Mouse (Mus musculus) lung, postnatal 36 days (tissue): Measurements from ENCODE around the gene Rab3d.

Experiments
- DNase-seq: peaks from one replicate; pipeline ENCODE4 v3.0.0; 2022; ENCODE audit warnings: mixed read lengths

The Rab3d gene

GRCm38 (mm10) chr9:21937711-21938175 is 19.8 kb upstream of the Rab3d start:
- no peak for DNase-seq

- DNase-seq = peak; percentile 98
These were observed 18.9 kb upstream of the Rab3d start, which contains the start of gene Plppr2 for GRCm38 (mm10) chr9:21936692-21937570. Gene Plppr2 (plus strand): TSS chr9:21937033.

GRCm38 (mm10) chr9:21935466-21936131 is 17.6 kb upstream of the Rab3d start:
- DNase-seq = no peak

- DNase-seq = no peak
These were observed 16.0 kb upstream of the Rab3d start for GRCm38 (mm10) chr9:21934021-21934420.

GRCm38 (mm10) chr9:21932445-21933137 is 14.6 kb upstream of the Rab3d start:
- no peak for DNase-seq

- no peak for DNase-seq
These were observed 14.0 kb upstream of the Rab3d start for GRCm38 (mm10) chr9:21932006-21932405.

GRCm38 (mm10) chr9:21929208-21929607 is 11.2 kb upstream of the Rab3d start:
- no peak for DNase-seq

GRCm38 (mm10) chr9:21927208-21927753 is 9.3 kb upstream of the Rab3d start, which contains the start of the genes Ccdc159 and Tmem205:
Gene Ccdc159 (plus strand): TSS chr9:21927471.
Gene Tmem205 (minus strand): TSS chr9:21927556.
- peak; percentile 96 for DNase-seq

GRCm38 (mm10) chr9:21926784-21927183 is 8.8 kb upstream of the Rab3d start:
- DNase-seq = peak; percentile 36

GRCm38 (mm10) chr9:21926155-21926554 is 8.2 kb upstream of the Rab3d start:
- peak; percentile 46 for DNase-seq

GRCm38 (mm10) chr9:21925506-21925905 is 7.5 kb upstream of the Rab3d start:
- no peak for DNase-seq

- no peak for DNase-seq
These were observed 7.0 kb upstream of the Rab3d start for GRCm38 (mm10) chr9:21925034-21925433.

GRCm38 (mm10) chr9:21924099-21924493 is 6.1 kb upstream of the Rab3d start:
- DNase-seq = peak; percentile 98

GRCm38 (mm10) chr9:21923490-21924098 is 5.6 kb upstream of the Rab3d start:
- DNase-seq = peak; percentile 25

- no peak for DNase-seq
These were observed 5.0 kb upstream of the Rab3d start for GRCm38 (mm10) chr9:21923036-21923435.

- peak; percentile 47 for DNase-seq
These were observed 846 bp upstream of the Rab3d start for GRCm38 (mm10) chr9:21918692-21919384.

GRCm38 (mm10) chr9:21917493-21918034 is 428 bp downstream of the Rab3d start:
- peak; percentile 39 for DNase-seq

GRCm38 (mm10) chr9:21916851-21917492 is 1.0 kb downstream of the Rab3d start:
- no peak for DNase-seq

GRCm38 (mm10) chr9:21909474-21910223 is 8.3 kb downstream of the Rab3d start:
- peak; percentile 47 for DNase-seq

GRCm38 (mm10) chr9:21908216-21908615 is 9.8 kb downstream of the Rab3d start:
- DNase-seq = no peak
